Mouse (Mus musculus): ENCODE results near the gene Galnt14.

The Galnt14 gene

DNA sequence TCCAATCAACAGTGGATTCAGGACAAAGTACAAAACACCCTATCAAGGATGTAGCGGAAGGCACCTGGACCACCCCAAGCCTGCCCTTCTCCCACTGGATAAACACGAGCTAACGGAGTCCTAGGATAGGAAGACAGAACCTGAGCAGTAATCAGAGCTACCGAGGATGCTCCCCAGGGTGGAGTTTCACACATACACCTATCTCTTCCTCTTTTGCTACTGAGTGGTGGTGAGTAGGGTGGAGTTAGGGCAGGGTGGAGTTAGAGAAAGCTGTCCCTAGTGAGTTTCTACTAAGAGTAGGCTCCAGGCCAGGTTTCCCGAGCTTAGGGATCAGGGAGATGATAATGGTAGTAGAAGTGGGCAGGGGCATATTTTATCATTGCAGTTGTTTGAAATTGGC lies 197.4 kb downstream of the Galnt14 start:
- no peak for DNase-seq (ENCODE audit: low read depth in 2 of 2, low spot score in 2 of 2)

DNA sequence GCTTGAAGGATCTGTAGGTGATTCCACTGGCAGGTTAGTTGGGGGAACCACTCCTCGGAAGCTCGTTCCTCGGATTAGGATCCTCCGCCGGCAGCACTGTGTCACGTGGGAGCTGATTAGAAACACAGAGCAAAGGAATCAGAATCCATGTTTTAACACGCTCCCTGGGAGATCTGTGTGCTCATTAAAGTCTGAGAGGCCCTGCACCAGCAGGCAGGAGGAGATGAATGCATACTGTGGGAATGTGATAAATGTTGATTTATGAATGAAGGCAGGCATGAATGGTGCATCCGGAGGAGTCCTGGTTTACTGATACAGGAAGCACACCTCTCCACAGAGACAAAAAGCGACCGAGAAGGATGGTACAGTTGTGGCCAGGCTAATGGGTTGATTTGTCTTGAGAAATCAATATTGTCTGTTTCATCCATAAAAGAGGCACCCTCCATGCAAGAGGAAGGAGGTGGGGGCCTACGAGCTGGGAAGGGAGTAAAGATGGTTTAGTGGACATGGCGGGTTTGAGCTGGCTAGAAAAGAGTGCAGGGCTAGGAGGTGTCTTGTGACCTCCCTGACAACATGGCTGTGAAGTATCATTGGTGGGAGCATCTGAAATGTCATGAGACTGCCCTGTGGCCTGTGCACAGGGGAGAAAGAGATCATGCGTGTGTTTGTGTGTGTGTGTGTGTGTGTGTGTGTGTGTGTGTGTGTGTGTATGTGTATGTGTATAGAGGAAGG lies 202.3 kb downstream of the Galnt14 start:
- no peak for DNase-seq (ENCODE audit: low read depth in 2 of 2, low spot score in 2 of 2)

DNA sequence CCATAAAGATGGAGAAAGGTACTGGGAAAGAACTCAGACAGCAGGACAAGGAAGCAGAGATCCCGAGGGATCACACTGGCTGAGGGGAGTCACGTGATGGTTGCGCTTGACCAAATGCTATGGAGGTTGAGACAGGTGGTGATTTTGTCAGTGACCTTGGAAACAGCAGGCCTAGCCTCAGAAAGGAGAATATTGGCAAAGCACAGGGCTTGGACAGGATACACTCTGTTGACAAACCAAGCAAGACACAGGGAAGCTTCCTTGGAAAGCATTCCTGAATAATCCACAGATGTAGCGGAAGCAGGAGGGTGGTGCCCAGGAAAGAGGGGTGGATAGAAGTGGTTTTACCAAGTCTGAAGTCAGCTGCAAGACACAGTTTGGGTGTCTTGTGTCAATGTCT lies 206.1 kb downstream of the Galnt14 start:
- no peak for DNase-seq (ENCODE audit: low read depth in 2 of 2, low spot score in 2 of 2)

DNA sequence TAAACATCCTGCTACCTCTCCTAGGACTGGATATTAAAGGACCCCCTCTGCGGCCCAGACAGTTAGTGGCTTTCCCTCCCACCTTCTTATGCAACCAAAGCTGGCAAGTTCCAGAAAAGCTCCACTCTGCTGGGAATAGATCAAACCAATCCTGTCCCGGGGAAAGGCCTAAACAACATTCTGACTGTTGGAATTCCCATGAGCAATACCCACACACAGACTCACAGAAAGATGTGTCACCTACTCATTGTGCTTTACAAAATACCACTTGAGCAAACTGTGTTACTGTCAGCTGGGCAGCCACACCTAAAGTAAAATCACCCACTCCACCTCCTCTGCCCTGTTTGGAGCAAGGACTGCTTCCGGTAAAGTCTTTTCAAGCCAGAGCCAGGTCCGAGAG lies 207.6 kb downstream of the Galnt14 start:
- DNase-seq (ENCODE audit: low read depth in 2 of 2, low spot score in 2 of 2) = no peak

DNA sequence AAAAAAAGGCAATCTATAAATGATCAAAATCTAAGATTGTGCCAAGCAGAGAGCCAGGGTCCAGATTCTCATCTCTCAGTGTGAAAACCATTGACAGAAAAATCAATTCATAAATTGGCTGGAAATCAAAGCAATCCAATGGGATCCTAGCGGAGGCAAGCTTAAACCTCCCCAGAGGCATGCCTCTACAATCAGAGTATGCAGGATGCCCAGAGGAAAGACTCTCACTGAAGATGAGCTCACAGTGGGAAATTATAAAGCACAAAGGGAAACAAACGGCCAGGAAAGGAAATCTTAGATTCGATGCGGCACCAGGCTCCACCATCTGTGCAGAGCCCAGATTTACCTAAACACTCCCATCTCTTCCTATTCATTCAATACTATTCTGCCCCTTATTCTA lies 220.7 kb downstream of the Galnt14 start:
- DNase-seq (ENCODE audit: low read depth in 2 of 2, low spot score in 2 of 2) = no peak

DNA sequence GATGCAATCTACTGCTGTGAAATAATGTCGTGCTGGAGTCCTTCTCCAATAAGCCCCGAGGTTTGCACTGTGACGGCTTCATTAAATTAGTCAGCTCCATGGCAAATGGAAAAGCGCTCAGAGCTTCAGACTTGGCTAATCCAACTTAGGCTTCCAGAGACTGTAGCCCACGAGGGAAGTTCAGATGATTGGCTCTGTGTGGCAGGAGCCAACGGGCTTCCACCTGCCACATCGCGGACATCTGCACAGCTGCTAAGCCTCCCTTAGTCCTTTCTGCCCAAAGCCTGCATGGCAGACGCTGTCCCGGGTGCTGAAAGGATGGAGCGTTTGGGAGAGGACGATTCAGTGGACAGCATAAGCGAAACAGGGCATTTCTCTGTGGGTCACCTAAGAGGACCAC lies 222.5 kb downstream of the Galnt14 start:
- no peak for DNase-seq (ENCODE audit: low read depth in 2 of 2, low spot score in 2 of 2)

DNA sequence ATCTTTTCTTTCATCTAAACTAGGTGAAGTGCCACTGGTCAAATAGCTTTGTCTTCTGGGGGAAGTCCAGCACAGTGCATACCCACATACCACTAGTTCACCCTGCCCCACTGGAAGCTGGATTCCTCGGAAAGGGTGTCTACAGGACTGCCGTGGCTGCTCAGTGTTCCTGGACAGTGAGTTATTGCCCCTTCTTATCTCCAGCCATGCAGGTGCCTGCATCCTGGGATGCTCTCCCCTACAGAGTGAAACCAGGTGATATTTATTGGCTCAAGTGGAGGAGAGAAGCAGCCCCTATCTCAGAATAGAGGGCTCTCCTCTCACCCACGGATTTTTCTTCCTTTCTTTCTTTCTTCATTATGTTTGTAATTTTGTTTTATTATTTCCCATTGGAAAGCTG lies 222.9 kb downstream of the Galnt14 start:
- DNase-seq (ENCODE audit: low read depth in 2 of 2, low spot score in 2 of 2) = no peak

DNA sequence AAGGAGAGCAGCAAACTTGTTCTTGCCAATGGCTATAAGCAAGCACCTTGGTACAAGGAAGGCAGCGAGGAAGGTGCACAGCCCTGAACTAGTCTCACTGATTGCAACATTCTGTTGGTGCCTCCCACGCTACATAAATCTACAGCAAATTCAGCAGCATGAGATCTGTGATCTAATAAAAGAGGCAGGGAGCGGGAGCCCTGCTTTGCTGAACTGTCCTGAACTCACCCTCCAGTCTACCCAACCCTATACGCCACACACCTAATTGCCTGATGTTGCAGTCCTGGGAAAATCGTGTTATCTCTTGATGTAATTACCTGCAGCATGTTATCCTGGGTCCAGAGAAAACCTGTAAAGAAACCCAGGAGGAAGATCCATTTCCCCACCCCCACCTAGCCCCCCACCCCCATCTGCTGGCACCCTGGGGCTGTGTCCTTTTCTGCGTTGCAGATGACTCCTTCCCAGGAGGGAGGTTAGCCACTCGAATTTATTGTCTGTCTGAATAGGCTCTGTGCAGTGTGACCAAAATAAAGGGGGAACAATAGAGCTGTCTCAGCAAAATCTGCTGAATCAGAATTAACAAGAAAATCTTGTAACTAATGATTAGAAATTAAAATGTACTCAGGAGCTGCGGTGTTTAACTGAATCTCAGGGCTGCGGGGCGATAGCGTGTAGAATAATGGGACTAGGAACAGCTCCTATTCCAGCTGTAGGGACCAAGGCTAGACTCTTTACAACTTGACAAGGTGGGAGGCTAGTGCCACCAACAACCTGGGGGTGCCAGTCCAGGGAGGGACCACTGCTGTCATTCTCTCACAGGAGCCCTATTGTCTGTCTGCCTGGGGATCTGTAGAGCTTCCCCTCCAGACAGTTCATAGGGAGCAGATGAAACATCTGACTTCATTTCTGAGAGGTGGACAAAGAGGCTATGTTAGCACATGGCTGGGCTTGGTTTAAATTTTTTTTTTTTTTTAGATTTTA lies 232.9 kb downstream of the Galnt14 start:
- no peak for DNase-seq (ENCODE audit: low read depth in 2 of 2, low spot score in 2 of 2)

DNA sequence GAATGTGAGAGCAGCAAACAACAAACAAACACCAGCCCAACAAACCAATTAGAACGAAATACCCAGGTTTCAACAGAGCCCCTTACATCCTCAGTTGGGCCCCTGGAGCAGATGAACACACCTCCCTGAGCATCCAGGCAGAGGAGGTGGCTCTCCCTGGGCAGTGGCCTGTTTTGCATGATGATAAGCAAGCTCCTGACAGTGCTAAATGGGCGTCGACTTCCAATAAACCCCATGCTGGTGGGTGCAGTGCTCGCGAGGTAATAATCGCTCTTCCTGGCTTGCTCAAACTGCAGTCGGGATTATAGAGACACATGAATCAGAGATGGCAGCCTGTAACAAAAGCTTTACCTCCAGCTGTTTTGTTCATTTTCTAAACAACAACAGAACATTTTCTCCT lies 235.9 kb downstream of the Galnt14 start:
- DNase-seq (ENCODE audit: low read depth in 2 of 2, low spot score in 2 of 2) = no peak

DNA sequence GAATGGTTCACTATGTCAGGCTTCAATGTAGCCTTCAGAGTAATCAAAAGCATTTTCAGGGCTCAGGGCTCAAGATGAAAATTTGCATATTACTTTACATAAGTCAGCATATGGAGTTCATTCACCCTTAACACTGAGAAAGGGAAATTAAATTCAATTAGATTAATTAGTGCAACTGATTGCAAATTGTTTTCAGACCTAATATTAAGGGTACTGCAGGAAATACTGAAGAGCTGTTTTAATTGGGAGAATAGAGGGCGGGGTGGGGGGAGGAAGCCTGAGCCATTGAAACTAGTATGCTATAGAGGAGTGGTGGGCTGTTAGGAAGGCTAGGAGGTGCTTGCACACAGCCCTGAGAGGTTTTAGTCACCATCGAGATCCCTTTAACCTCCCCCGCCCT lies 237.2 kb downstream of the Galnt14 start:
- no peak for DNase-seq (ENCODE audit: low read depth in 2 of 2, low spot score in 2 of 2)

DNA sequence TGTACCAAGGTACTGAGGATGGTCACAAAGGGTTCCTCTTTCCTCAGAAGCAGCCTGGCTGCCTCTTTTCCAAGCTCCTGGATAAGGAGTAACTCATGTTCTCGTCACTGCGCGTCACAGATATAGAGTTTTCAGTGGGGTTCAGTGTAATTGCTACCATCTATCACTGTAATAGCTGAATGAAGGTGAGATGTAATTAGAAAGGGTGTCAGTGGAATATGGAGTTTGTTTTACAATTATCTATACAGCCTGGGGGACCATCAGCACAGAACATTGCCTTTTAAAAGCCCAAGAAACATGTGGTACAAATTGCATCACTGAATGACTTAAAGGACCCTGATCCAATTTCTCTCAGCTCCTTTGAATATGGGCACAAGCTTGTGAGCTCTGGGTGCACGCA lies 249.4 kb downstream of the Galnt14 start:
- DNase-seq (ENCODE audit: low read depth in 2 of 2, low spot score in 2 of 2) = no peak

DNA sequence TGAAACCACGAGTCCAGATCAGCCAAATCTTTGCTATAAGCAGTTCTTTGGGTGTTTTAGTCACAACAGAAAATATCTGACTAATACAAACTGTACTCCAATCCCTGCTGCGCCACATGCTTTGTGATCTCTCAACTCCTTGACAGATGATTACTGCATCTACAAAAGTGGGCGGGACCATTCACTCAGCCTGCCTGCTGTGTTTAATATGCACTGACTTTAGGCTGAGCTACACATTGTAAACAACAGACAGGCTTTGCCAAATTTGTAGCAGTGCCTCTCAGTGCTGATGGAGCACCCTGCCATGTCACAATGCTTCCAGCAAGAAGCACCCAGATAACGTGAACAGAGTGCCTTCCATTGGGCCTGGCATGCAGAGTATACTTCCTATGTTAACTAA lies 251.5 kb downstream of the Galnt14 start:
- DNase-seq (ENCODE audit: low read depth in 2 of 2, low spot score in 2 of 2) = no peak

DNA sequence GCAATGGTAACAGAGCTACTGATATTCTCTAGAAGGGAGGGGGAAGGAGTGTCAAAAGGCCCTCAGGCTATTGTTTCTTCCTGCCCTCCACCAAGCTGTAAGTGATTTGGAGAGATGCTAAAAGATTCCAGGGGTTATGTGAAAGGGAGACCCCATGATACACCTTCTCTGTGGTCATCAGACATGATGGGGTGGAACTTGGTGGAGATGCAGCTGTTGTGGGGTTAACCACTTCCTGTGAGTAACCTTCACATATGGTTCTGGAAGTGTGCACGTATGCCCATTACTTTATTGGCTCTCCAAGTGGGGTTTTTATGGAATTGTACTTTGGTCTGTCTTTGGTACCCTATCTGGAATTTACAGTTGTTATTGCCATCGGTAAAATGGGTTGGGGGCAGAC lies 253.7 kb downstream of the Galnt14 start:
- DNase-seq (ENCODE audit: low read depth in 2 of 2, low spot score in 2 of 2) = no peak

DNA sequence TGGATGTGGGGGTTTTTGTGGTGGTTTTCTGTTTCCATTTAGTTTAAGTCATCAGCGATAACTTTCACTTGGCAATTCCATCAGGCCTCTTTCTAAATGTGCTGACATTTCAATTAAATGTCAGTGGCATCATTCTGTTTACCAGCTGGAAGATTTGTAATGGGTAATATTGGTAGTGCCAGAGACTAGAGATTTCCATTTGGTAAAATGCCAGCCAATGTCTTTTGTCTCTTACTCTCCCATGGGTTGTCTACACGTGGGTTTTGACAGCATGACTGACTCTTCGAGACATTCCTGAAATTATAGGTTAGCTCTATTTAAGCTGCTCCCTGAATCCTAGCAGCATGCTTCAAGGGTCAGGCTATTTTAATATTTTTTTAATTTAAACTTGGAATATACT lies 256.6 kb downstream of the Galnt14 start:
- DNase-seq (ENCODE audit: low read depth in 2 of 2, low spot score in 2 of 2) = no peak

DNA sequence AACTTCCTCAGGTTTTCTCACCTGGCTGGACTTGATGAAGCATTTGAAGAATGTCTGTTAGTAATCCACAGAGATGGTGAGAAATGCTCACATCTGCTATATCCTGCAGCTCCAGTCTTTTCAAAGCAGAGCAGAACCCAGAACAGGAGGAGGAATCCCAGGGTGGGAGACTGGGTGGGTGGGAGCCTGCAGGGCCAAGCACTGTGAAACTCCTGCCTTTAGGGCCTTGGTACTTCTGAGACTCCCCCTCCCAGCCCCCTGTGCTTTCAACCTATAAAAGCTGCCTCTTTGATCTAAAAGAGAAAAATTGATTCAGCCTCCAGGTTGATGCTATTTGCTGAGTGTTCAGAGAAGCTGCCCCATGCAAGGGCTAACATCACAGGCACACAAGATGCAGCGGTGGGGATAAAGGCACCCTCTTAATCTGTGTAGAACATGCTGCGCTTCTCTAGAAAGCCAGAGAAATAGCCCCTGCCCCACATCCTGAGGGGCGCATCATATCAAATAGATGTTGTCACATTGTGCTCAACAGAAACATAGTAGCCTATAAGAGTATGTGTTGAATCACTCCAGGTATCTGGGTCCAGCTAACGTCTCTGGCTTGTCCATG lies 258.0 kb downstream of the Galnt14 start:
- no peak for DNase-seq (ENCODE audit: low read depth in 2 of 2, low spot score in 2 of 2)

DNA sequence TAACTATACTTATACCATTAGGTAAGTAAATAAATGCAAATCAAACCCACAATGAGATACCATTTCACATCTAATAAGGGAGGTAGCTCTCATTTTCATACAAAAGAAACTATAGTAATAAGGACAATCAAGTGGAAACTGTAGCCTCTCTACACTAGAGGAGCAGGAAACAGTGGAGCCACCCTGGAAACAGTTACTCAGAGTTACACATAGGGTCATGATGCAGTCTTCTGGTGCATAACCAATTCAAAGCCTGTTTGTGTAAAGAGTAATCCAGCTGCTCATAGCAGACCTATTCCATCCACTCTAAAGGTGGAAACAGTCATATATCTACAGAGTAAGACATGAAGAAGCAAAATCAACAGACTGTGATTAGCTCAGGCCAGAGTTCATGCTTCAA lies 261.1 kb downstream of the Galnt14 start:
- no peak for DNase-seq (ENCODE audit: low read depth in 2 of 2, low spot score in 2 of 2)

Data from CD8-positive naive resting alpha-beta T cell, adult 2 months (primary cell).